Mouse (Mus musculus) gastrocnemius, postnatal 14 days (tissue): ENCODE measurements at regions not wholly inside any gene's neighbourhood (a gene's known extent, or its start where the extent isn't known, plus 50 kb on each side); places are given as distances from the start of the nearest gene placed in this dataset.

Experiments
- DNase-seq: peaks from one replicate; pipeline ENCODE4 v3.0.0; 2021; ENCODE audit warnings: mixed read lengths
- intact Hi-C: fragments of 180-260 bp; cut with DNase I; formaldehyde crosslinking; loops from one replicate; pipeline ENCODE4 v1.15.1; 2025; ENCODE audit warnings: low total_unique reads

- intact Hi-C loops: no loop called here
- no peak for DNase-seq
Measured at GRCm38 (mm10) chr13:107730976-107731375, 313.3 kb upstream of the Smim15 start.

- intact Hi-C loops: no loop called here
Measured at GRCm38 (mm10) chr13:107726491-107726890, 317.8 kb upstream of the Smim15 start.

GRCm38 (mm10) chr13:107721901-107722300 is 322.3 kb upstream of the Smim15 start:
- no peak for DNase-seq
- intact Hi-C loops: no loop called here

More at GRCm38 (mm10) chr13:107726491-107726890, 317.8 kb upstream of the Smim15 start:
- DNase-seq: no peak

GRCm38 (mm10) chr13:107720874-107721574 is 323.2 kb upstream of the Smim15 start:
- no peak for DNase-seq
- intact Hi-C loops: no loop called here

GRCm38 (mm10) chr13:107718973-107719620 is 325.1 kb upstream of the Smim15 start:
- intact Hi-C loops: no loop called here
- no peak for DNase-seq

- DNase-seq: no peak
- intact Hi-C loops: no loop called here
Measured at GRCm38 (mm10) chr13:107715616-107716015, 328.6 kb upstream of the Smim15 start.

- DNase-seq: no peak
- intact Hi-C loops: no loop called here
Measured at GRCm38 (mm10) chr13:107714001-107714400, 330.2 kb upstream of the Smim15 start.

GRCm38 (mm10) chr13:107711341-107711994 is 332.8 kb upstream of the Smim15 start:
- intact Hi-C loops: no loop called here
- DNase-seq: no peak

GRCm38 (mm10) chr13:107710368-107710767 is 333.9 kb upstream of the Smim15 start:
- intact Hi-C loops: no loop called here
- no peak for DNase-seq

- intact Hi-C loops: no loop called here
- no peak for DNase-seq
Measured at GRCm38 (mm10) chr13:107709828-107710227, 334.4 kb upstream of the Smim15 start.

- DNase-seq: no peak
- intact Hi-C loops: no loop called here
Measured at GRCm38 (mm10) chr13:107703736-107704135, 340.5 kb upstream of the Smim15 start.

- no peak for DNase-seq
- intact Hi-C loops: no loop called here
Measured at GRCm38 (mm10) chr13:107700268-107701139, 343.7 kb upstream of the Smim15 start.

GRCm38 (mm10) chr13:107699251-107699650 is 345.0 kb upstream of the Smim15 start:
- DNase-seq: no peak
- intact Hi-C loops: no loop called here

- intact Hi-C loops: no loop called here
- DNase-seq: no peak
Measured at GRCm38 (mm10) chr13:107698345-107698744, 345.9 kb upstream of the Smim15 start.

- intact Hi-C loops: no loop called here
- no peak for DNase-seq
Measured at GRCm38 (mm10) chr13:107692123-107692830, 352.0 kb upstream of the Smim15 start.

- intact Hi-C loops: no loop called here
- no peak for DNase-seq
Measured at GRCm38 (mm10) chr13:107688972-107689371, 355.3 kb upstream of the Smim15 start.

GRCm38 (mm10) chr13:107685231-107685630 is 359.0 kb upstream of the Smim15 start:
- intact Hi-C loops: no loop called here
- no peak for DNase-seq

GRCm38 (mm10) chr13:107683909-107684308 is 360.3 kb upstream of the Smim15 start:
- no peak for DNase-seq
- intact Hi-C loops: no loop called here

GRCm38 (mm10) chr13:107681719-107682118 is 362.5 kb upstream of the Smim15 start:
- intact Hi-C loops: no loop called here

More at GRCm38 (mm10) chr13:107681719-107682118, 362.5 kb upstream of the Smim15 start:
- no peak for DNase-seq
